Mouse (Mus musculus) lung, embryonic 15.5 days (tissue): Measurements from ENCODE around the gene Ccdc62. TPM values are rescaled to one million over a fixed set of nuclear protein-coding genes. Genes with fewer than 3 reads are reported as not detected.

Experiments
- ATAC-seq: fragments of 200-750 bp; cut with Nextera tagmentation; 2 replicates; pipeline ENCODE4 v1.8.0; 2017; ENCODE audit warnings: moderate number of reproducible peaks, borderline replicate concordance; ENCODE audit not compliant: low FRiP score, low TSS enrichment; ENCODE audit errors: extremely low read depth
- H3K27ac ChIP-seq: fragments of 300-500 bp; sonication (generic); 2 replicates; pipeline ENCODE4 v1.5.1; 2015; ENCODE audit warnings: moderate library complexity, mild to moderate bottlenecking, inconsistent platforms
- H3K27me3 ChIP-seq: fragments of 300-500 bp; sonication (generic); 2 replicates; pipeline ENCODE4 v1.6.1; 2015; ENCODE audit warnings: inconsistent platforms
- H3K36me3 ChIP-seq: fragments of 300-500 bp; sonication (generic); 2 replicates; pipeline ENCODE4 v1.6.1; 2015; ENCODE audit warnings: inconsistent platforms
- H3K4me1 ChIP-seq: fragments of 300-500 bp; sonication (generic); 2 replicates; pipeline ENCODE4 v1.6.1; 2015; ENCODE audit warnings: inconsistent platforms
- H3K4me2 ChIP-seq: fragments of 300-500 bp; sonication (generic); 2 replicates; pipeline ENCODE4 v1.6.1; 2015; ENCODE audit warnings: inconsistent platforms, mild to moderate bottlenecking, moderate library complexity
- H3K4me3 ChIP-seq: fragments of 300-500 bp; sonication (generic); 2 replicates; pipeline ENCODE4 v1.5.1; 2015; ENCODE audit warnings: mild to moderate bottlenecking, inconsistent platforms
- H3K9ac ChIP-seq: fragments of 300-500 bp; sonication (generic); 2 replicates; pipeline ENCODE4 v1.6.1; 2015; ENCODE audit warnings: inconsistent platforms
- H3K9me3 ChIP-seq: fragments of 300-500 bp; sonication (generic); 2 replicates; pipeline ENCODE4 v1.6.1; 2016; ENCODE audit warnings: inconsistent platforms
- WGBS: fragments of 180-500 bp; shearing (Covaris S2); methylation state at CpG from one replicate; pipeline ENCODE4 v1.1.7; 2015; 5-methylcytosine and 5-hydroxymethylcytosine counted together
- polyA plus RNA-seq: library from polyadenylated mRNA; unstranded; fragments of >200 nt; fragmentation: Nextera tagmentation; extraction: Ambion mirVana; gene quantifications from 2 replicates; pipeline ENCODE4 v1.2.1, GENCODE M21; 2015

Gene Ccdc62
- polyA plus RNA-seq, 1 experiment from 2014 or later = 6.3 TPM

- peaks cover 61% of the 10 kb centered on the region for H3K36me3 ChIP-seq
- H3K9ac ChIP-seq = no peak overlapping the region
- H3K4me1 ChIP-seq = peaks cover 20% of the 10 kb centered on the region
- no peak overlapping the region for H3K27ac ChIP-seq
- no peak overlapping the region for H3K4me3 ChIP-seq
- H3K27me3 ChIP-seq = no peaks in the 10 kb centered on the region
- no peaks in the 10 kb centered on the region for H3K9me3 ChIP-seq
- H3K4me2 ChIP-seq = no peak overlapping the region
- WGBS = 89% methylated on average over 17 of the region's 17 CpGs
- no peak for ATAC-seq
These were observed 76.5 kb downstream of the Ccdc62 start for GRCm38 (mm10) chr5:124006891-124007491.

GRCm38 (mm10) chr5:124010077-124010476 is 79.6 kb downstream of the Ccdc62 start:
- Histone ChIP-seq H3K27me3 (no peaks in the 10 kb centered on the region), H3K36me3 (peaks cover 53% of the 10 kb centered on the region), H3K4me2 (no peak overlapping the region), H3K4me1 (peaks cover 51% of the 10 kb centered on the region), H3K27ac (peak overlapping the region; percentile 95), H3K9ac (no peak overlapping the region), H3K9me3 (no peaks in the 10 kb centered on the region), H3K4me3 (no peak overlapping the region)
- WGBS = 52% methylated on average over 8 of the region's 8 CpGs
- no peak for ATAC-seq

- H3K4me3 ChIP-seq = peak overlapping the region; percentile 1; the same call in 1 of the 2 replicates
- 3% methylated on average over 19 of the region's 19 CpGs for WGBS
- 0 out of 2 replicates have a peak overlapping the region, but pooled peaks have one; percentile 27 for H3K9ac ChIP-seq
- peak; percentile 87 for ATAC-seq
- peaks cover 43% of the 10 kb centered on the region for H3K36me3 ChIP-seq
- H3K4me2 ChIP-seq = peak overlapping the region; percentile 38
- peak overlapping the region; percentile 95 for H3K27ac ChIP-seq
- no peaks in the 10 kb centered on the region for H3K27me3 ChIP-seq
- H3K9me3 ChIP-seq = no peaks in the 10 kb centered on the region
- peaks cover 58% of the 10 kb centered on the region for H3K4me1 ChIP-seq
These were observed 80.6 kb downstream of the Ccdc62 start for GRCm38 (mm10) chr5:124010910-124011655.

GRCm38 (mm10) chr5:124011927-124012326 is 81.4 kb downstream of the Ccdc62 start:
- no peak for ATAC-seq
- WGBS = 14% methylated on average over 8 of the region's 8 CpGs

GRCm38 (mm10) chr5:124012885-124013284 is 82.4 kb downstream of the Ccdc62 start:
- ATAC-seq = no peak
- Histone ChIP-seq H3K9ac (no peak overlapping the region), H3K36me3 (peaks cover 25% of the 10 kb centered on the region), H3K9me3 (no peaks in the 10 kb centered on the region), H3K4me2 (no peak overlapping the region; the same call in 1 of the 2 replicates), H3K4me3 (no peak overlapping the region), H3K27ac (peak overlapping the region; percentile 95), H3K4me1 (peaks cover 76% of the 10 kb centered on the region), H3K27me3 (no peaks in the 10 kb centered on the region)
- WGBS = 57% methylated on average over 10 of the region's 10 CpGs

More at GRCm38 (mm10) chr5:124011927-124012326, 81.4 kb downstream of the Ccdc62 start:
- peaks cover 35% of the 10 kb centered on the region for H3K36me3 ChIP-seq
- H3K27ac ChIP-seq = peak overlapping the region; percentile 95
- H3K27me3 ChIP-seq = no peaks in the 10 kb centered on the region
- peak overlapping the region; percentile 27; the same call in 1 of the 2 replicates for H3K9ac ChIP-seq
- peak overlapping the region; percentile 38 for H3K4me2 ChIP-seq
- H3K9me3 ChIP-seq = no peaks in the 10 kb centered on the region
- no peak overlapping the region for H3K4me3 ChIP-seq
- peaks cover 66% of the 10 kb centered on the region for H3K4me1 ChIP-seq

- Histone ChIP-seq H3K9ac (no peak overlapping the region), H3K27ac (0 out of 2 replicates have a peak overlapping the region, but pooled peaks have one; percentile 95), H3K9me3 (no peaks in the 10 kb centered on the region), H3K4me3 (no peak overlapping the region), H3K27me3 (no peaks in the 10 kb centered on the region), H3K4me2 (no peak overlapping the region), H3K36me3 (peaks cover 17% of the 10 kb centered on the region), H3K4me1 (peaks cover 85% of the 10 kb centered on the region)
- no peak for ATAC-seq
- WGBS = 71% methylated on average over 16 of the region's 16 CpGs
These were observed 83.3 kb downstream of the Ccdc62 start for GRCm38 (mm10) chr5:124013747-124014146.

- peaks cover 89% of the 10 kb centered on the region for H3K4me1 ChIP-seq
- 83% methylated on average over 3 of the region's 3 CpGs for WGBS
- peak overlapping the region; percentile 72 for H3K27ac ChIP-seq
- no peaks in the 10 kb centered on the region for H3K27me3 ChIP-seq
- H3K36me3 ChIP-seq = peaks cover 12% of the 10 kb centered on the region
- no peak overlapping the region for H3K4me3 ChIP-seq
- no peak for ATAC-seq
- no peaks in the 10 kb centered on the region for H3K9me3 ChIP-seq
- H3K9ac ChIP-seq = no peak overlapping the region
- no peak overlapping the region for H3K4me2 ChIP-seq
These were observed 83.7 kb downstream of the Ccdc62 start for GRCm38 (mm10) chr5:124014180-124014579.

GRCm38 (mm10) chr5:124014791-124015251 is 84.3 kb downstream of the Ccdc62 start:
- H3K27me3 ChIP-seq = no peaks in the 10 kb centered on the region
- no peak overlapping the region for H3K4me3 ChIP-seq
- H3K4me1 ChIP-seq = peaks cover 95% of the 10 kb centered on the region
- 28% methylated on average over 11 of the region's 11 CpGs for WGBS
- H3K27ac ChIP-seq = peak overlapping the region; percentile 72
- H3K9me3 ChIP-seq = no peaks in the 10 kb centered on the region
- H3K9ac ChIP-seq = no peak overlapping the region
- peaks cover 6% of the 10 kb centered on the region; the same call in 1 of the 2 replicates for H3K36me3 ChIP-seq
- no peak for ATAC-seq
- H3K4me2 ChIP-seq = peak overlapping the region; percentile 34

- H3K4me2 ChIP-seq = no peak overlapping the region
- H3K9ac ChIP-seq = no peak overlapping the region
- H3K27me3 ChIP-seq = no peaks in the 10 kb centered on the region
- peaks cover 96% of the 10 kb centered on the region for H3K4me1 ChIP-seq
- H3K4me3 ChIP-seq = no peak overlapping the region
- H3K36me3 ChIP-seq = no peaks in the 10 kb centered on the region
- 73% methylated on average over 2 of the region's 2 CpGs for WGBS
- H3K27ac ChIP-seq = 0 out of 2 replicates have a peak overlapping the region, but pooled peaks have one; percentile 26
- H3K9me3 ChIP-seq = no peaks in the 10 kb centered on the region
- no peak for ATAC-seq
These were observed 85.2 kb downstream of the Ccdc62 start for GRCm38 (mm10) chr5:124015727-124016126.

GRCm38 (mm10) chr5:124016291-124016821 is 85.9 kb downstream of the Ccdc62 start:
- Histone ChIP-seq H3K27ac (0 out of 2 replicates have a peak overlapping the region, but pooled peaks have one; percentile 26), H3K27me3 (no peaks in the 10 kb centered on the region), H3K9me3 (no peaks in the 10 kb centered on the region), H3K4me3 (no peak overlapping the region), H3K4me2 (no peak overlapping the region), H3K36me3 (no peaks in the 10 kb centered on the region), H3K9ac (no peak overlapping the region), H3K4me1 (peaks cover 96% of the 10 kb centered on the region)
- ATAC-seq = no peak
- WGBS = 76% methylated on average over 7 of the region's 7 CpGs

- Histone ChIP-seq H3K36me3 (no peaks in the 10 kb centered on the region), H3K27ac (no peak overlapping the region), H3K9me3 (no peaks in the 10 kb centered on the region), H3K4me2 (no peak overlapping the region), H3K27me3 (no peaks in the 10 kb centered on the region), H3K4me1 (peaks cover 89% of the 10 kb centered on the region), H3K9ac (no peak overlapping the region), H3K4me3 (no peak overlapping the region)
- ATAC-seq = no peak
- WGBS = 63% methylated on average over 9 of the region's 9 CpGs
These were observed 87.5 kb downstream of the Ccdc62 start for GRCm38 (mm10) chr5:124017941-124018340.
